Mouse (Mus musculus) layer of hippocampus, postnatal 36 days (tissue): ENCODE results near the gene Fhl1. TPM values are rescaled to one million over a fixed set of nuclear protein-coding genes. Genes with fewer than 3 reads are reported as not detected.

Source experiments
- DNase-seq, 2 experiments: peaks; one replicate each; pipeline ENCODE4 v3.0.0; 2022
- total RNA-seq, 2 experiments: library from RNA; stranded (reverse); gene quantifications; 2 replicates each; pipeline ENCODE4 v1.2.3; 2021

Gene Fhl1
- total RNA-seq: 10 to 100 TPM; 78.4 to 87.0 TPM

DNA sequence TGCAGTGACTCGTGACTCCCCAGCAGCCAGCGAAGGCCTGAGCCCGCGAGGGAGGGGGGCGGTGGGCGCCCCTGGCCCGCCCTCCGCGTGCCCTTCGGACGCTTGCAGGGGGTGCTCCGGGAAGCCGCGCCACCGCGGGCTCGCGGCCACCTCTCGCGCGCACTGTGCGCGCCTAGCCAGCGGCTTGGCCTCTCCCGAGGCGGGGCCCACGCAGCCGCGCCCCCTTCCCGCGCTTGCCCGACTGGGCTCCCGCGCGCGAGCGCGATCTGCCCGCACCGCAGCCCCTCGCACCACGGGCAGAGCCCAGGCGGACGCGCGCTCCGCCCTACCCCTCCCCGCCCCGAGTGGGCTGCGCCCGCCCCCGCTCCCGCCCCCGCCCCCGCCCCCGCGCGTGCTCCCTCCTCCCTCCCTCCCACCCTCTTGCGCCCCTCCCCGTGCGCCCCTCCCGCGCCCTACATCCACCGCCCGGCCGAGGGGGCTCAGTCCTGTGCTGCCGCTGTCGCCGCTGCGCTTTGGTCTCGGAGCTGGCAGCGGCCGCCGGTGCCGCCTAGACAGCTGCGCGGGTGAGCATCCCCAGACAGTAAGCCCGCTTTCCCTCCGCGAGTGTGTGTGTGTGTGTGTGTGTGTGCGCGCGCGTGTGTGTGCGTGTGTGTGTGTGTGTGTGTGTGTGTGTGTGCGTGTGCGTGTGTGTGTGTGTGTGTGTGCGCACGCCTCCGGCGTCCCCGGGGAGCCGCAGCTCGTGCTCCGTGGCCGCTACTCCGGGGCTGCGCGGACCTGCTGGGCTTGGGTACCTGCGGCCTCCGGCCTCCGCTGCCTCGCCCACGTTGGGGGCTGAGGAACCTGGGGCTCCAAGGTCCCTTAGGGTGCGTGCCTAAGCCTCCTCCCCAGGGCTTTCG lies at the start of gene Fhl1:
Gene Fhl1, plus strand, starts transcription at position 482 of the 896 bp plus-strand sequence.
- DNase-seq: peak; percentile 47 to 49

DNA sequence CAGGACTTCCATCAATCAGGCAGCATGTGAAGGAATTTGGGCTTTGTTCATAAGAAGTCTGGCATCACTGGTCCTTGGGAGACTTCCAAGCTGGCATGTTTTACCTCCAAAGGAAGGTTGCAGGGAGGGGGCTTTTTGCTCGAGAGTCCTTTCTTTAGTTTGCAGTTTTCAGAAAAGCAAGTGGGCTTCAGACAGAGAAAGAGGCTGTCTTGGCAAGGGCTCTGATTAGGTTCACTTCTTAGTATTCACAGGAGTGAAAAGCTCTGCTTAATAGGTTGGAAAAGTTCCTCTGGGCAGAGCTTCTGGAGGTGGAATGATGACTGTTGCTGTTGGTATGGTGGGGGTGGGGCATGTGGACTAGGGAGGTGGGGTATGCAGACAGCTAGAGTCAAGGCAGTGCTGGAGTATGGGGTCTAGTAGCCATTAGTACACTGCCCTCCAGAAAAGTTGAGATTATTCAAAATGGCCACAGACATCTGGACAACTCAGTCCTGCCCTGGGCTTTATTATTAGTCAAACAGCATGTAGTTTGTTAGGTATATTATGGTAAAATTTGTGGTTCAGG lies 49.3 kb upstream of the Fhl1 start:
- no peak for DNase-seq

DNA sequence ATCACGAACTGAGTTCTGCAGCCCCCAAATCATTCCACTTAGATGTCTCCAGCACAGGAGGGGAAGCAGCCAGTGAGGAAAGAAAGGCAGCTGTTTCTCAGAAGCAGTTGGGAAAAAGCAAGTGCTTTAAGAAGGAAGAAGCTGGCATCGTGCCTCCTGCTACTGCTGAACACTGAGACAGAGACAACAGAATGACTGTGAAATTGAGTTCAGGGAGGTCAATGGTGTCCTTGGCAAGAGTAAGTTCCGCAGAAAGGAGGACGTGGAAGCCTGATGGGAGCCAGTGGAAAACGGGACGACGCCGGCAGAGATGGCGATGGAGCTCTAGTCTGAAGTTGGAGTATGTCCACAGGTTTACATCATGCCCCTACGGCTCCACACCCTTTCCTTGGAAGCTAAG lies 48.1 kb upstream of the Fhl1 start:
- no peak for DNase-seq

DNA sequence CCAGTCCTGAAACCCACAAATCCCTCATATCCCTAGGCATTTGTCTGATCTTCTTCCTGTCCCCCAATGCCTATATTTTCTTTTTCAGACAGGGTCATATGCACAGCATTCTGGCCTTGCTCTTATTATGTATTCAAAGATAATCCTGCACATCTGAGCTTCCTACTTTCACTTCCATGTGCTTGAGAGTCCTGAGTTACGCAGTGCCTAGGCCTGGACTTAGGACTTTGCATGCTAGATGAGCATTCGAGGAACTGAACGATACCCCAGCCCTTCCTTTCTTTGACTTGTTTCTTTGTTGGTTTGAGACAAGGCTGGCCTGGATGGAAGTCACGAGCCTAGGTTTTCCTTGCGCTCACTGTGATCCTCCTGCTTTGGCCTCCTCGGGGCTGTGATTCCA lies 39.0 kb upstream of the Fhl1 start:
- no peak for DNase-seq

DNA sequence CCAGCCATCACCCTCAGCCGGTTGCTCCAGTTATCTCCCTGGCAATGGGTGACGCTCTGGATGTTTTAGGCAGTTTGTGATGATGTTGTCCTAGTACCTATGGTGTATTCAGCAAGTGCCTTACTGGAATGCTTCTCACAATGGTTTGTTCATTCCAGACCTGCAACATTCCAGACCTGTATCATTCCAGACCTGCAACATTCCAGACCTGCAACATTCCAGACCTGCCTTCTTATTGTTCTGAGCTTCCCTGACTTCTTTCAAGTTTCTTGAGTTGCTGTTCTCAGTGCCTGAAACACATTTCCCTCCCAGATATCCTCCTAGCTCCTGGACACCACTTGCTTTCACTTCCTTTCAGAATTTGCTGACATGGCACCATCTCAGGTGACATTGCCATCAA lies 37.0 kb upstream of the Fhl1 start:
- DNase-seq: no peak

DNA sequence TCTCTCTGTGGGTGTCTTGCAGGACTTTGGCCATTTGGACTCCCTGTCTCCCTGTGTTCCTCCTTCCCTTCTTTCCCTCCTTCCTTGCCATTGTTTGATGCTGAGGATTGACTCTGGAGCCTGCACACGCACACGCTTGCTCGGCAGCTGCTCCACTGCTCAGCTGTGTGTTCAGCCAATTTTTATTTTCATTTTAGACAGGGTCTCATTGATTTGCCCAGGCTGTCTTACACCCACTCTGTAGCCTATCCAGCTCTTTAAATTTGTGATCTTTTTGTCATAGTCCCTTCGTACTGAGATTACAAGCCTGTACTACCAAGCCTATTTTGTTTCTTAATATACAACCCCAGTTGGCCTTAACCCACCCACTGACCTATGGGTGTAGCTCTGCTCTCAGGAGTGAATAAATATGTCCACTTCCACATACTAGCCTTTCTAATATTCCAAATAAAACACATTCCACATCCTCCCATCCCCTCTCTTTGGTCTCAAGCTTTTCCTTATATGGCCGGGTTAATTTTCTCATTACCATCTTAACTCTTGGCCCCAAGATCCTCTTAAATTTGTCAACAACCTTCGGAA lies 34.3 kb upstream of the Fhl1 start:
- DNase-seq: no peak

DNA sequence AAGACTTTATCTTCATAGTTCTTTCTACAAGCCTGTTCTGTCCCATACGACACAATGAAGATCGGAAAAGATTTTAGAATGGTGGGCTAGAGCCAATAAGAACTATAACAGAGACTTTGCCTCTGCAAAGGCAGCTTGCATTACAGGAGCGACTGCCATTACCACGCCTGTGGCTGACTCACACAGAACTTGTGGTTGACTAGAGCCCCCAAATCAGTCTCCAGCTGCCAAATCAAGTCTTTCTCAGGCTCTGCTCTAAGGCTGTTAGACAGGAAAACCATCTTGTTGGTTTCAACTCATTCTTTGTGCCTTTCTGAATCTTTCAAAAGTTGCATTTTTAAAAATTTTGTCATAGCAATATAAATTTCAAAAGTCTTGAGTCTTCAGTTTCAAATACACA lies 33.7 kb upstream of the Fhl1 start:
- no peak for DNase-seq

DNA sequence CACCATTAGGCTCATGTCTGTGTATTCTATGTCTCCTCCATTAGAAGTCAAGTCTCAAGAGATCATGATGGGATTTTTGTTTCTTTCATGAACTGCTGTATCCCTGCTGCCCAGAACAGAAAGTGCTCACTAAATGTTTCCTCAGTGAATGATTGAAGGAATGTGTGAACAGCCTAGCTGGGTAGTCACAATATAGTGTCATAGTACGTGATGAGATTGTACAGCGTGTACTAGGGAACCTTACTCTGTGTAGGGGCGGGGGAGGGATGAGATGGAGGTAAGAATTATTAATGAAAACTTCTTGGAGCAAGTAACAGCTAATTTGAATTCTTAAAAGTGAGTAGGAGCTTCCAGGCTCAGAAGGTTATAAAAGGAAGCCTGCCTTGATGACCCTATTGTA lies 30.3 kb upstream of the Fhl1 start:
- DNase-seq: no peak

DNA sequence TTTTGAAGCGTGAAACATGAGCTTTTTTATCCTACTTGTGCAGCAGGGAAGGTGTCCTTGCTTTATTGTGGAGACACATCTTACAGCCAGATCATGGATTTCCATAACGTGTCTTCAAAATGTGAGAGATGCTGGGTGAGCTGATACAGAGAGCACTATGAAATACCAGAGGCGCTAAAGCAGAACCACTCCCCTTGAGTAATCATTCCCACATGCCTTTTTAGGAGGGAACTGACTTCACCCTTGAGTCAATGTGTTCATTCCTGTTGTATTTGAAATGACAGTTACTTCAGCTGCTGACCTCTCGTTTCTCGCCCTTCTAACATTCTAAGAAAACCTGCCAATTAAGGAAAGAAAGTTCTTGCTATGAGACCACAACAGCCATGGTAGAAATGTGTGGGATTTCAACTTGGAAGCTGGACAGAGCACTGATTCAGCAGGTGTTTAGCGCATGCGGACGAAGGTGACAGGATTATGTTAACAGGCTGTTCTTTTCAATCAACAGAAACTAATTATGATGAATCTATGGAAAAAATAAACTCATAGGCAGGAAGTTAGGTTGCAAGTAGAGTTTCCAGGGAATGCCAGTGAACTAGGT lies 27.5 kb upstream of the Fhl1 start:
- no peak for DNase-seq

DNA sequence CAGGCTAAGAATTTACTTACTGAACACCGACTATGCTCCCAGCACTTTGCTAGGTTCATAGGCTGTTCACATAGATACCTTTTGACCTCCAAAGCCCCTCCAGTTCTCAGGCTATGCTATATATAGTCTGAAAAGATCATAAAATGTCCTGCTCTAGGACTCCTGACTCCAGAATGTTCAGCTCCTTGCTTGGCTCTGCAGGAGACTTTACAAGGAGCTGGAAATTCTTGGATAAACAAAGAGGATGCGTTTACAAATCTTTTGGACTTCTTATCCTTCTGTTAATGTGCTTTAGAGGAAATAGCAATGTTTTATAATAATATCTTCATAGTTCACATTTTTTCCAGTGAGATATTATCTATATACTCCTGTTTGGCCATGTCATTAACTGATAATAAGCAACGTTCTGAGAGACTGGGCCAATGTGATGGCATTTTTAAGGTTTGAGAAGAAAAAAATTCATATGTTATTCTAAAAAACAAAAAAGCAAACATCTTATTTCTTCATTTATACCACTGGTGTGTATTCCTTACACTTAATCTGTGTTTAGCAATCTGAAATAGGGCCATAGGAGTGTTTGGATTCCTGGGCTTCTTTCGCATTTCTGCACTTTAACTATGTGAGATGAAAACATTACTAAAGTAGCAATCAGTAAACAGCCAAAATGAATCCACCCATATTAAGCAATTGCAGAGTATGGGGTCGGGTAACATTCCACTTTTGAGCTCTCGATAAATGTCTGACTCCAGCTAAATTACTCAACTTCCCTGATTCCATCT lies 22.8 kb upstream of the Fhl1 start:
- DNase-seq: no peak

DNA sequence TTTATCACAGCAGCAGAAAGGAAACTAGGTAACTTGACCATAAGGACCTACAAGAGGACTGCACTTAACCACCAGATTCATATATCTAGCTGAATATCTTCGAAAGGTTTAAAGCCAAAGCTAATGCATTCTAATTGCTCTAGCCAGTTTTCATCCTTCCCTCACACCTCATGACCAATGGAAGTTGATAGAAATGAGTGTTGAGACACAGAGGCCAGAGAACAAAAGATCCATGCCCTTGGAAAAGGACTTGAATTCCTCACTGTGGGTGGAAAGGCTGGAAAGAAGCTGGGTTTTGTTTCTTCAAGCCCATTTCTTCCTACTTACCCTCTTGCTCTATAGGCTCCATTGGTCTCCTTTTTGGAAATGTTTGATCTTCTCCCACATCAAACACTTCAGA lies 21.1 kb upstream of the Fhl1 start:
- DNase-seq: no peak

DNA sequence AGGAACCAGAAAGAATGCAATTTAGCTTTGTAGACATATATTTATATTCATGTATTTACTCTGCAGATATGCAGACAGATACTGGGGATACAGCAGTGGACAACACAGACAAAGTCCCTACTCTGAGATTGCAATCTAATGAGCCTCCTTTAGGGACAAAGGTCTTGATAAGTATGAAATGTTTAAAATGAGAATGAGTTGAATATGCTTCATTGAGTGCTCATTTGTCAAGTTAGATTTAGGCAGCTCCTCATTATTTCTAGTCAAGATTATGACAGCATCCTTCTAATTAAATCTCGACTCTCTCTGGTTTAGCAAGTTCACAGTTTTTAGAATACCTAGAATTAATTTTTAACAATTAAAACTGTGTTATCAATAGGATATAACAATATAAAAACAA lies 18.9 kb upstream of the Fhl1 start:
- DNase-seq: no peak

DNA sequence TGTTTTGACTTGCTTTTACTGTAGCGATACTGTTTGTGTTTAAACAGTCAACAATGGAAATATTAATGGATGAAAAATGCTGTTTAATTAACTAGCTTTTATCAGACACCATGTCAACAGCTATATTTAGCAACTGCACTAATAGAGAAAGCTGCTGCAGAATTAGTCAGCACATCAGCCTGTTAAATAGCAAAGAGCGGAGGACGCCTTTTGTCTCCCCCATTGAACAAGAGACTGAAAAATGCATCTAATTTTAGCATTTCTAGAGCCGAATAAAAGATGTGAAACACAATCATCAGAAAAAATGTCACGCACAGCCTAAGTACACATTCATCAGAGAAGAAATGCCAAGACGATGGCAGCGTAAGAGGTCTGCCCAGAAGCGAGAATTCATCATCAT lies 9.0 kb upstream of the Fhl1 start:
- no peak for DNase-seq

DNA sequence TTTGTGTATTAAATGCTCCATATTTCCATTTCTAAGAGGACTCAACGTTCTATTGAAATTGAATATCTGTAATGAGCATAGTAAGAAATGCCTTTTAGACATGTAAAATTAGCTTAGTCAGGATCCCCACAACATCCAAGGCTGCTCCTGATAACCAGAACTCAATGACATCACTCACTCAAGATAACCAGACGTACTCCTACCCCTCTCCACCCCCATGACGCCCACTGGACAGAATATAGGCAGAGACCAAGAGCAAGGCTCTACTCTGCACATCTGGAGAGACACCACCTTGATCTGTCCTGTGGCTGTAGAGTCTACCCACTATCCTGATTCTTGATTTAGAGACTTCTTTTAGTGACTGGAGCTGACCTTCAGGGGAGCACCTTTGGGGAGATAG lies 3.1 kb upstream of the Fhl1 start:
- no peak for DNase-seq

DNA sequence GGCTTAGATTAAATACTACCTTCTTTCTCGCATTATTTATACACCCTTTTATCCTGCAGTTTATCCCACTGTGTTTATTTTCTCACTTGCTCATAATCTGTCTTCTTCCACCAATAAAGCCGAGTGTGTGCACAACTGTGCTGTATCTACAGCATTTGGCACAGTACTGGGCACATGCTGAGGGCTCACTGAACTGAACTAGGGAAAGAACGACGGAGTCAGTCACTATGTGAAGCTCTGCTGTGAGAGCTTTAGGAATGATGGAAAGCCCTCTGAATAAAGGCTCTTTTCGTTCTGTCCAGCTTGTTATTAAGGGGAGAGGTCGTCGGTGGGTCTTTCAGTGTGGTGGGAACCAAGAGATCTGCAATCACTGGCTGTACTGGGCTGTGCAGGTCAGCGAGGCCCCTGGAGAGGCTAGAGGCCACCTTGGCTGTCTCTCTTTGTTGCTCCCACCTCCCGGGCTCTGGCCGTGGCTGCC lies 720 bp upstream of the Fhl1 start:
- peak in 1 of 2 experiments; percentile 4 for DNase-seq

DNA sequence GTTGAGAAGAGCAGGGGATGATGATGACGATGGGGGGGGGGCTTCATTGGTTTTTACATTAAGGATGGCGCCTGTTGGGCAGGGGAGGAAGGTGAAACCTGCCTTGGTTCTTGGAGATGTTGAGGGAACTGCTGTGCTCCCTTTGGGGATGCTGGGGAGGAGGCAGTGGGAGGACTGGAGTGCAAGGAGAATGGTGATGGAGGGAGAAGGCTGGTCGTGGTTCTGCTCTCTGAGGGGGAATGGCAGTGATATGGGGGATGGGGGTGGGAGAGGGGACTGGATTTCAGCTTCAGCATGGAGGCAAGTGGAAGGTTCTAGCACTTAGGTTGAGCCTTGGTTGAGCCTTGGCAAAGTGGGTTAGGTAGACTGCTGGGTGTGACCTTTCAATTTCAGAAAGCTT lies 814 bp downstream of the Fhl1 start:
- DNase-seq: no peak

DNA sequence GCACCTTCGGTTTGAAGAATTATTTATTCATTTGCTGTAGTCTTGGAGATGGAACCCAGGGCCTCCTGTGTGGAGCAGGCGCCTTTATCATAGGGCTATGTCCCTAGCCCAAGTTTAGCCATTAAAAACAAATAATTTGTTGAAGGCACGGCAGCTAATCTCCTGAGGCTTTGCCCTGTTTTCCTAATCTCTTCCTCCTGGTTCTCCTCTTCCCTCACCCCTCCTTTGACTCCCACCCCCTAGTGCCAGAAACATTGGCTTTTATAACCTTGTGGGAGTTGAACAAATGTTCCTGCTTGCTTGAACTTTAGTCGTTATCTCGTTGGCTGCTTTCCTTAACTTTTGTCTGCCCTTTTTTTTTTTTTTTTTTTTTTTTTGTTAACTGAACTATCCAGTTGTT lies 2.8 kb downstream of the Fhl1 start:
- no peak for DNase-seq

DNA sequence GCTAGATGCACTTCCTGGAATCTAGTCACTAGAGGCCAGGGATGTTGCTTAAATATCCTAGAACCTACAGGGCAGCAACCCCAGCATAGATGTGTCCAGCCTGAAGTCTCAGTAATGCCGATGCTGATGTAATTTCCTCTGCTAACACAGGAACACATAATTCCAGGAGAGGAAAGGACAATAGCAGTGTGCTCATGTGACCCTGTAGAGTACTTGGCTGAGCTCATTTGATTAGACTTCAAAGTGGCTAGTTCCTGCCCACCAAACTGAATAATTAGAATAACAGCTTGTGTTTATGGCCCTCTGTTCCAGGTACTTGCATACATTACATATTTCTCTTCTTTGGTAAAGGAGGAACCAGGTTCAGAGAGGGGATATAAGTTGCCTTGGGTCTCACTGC lies 4.6 kb downstream of the Fhl1 start:
- DNase-seq: no peak

DNA sequence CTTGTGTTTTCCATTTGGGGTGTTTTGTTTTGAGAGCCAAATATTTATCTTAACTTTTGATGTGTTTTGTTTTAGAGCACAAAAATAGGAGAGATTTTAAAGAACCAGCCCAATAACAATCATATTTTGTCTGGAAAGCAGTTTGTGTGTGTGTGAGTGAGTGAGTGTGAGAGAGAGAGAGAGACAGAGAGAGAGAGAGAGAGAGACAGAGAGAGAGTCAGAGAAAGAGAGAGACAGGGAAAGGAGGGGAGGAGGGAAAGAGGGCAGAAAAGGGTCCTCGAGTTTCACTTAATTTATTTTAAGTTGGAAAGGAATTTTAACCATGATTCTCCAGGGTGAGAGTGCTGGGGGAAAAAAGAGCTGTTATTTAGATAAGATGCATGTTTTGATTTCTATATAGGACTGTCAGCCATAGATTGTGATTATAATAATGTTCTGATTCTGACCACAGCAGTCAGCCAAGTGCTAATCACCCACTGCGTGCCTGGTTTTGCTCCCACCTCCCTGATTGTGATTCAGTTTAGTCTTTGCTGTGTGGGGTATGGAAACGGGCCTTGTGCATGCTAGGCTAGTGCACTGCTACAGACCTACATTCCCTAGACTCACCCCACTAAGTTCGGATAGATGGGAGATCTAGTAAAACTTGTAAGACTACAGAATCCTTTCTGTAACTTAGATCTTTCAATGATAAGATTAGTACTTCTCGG lies 6.4 kb downstream of the Fhl1 start:
- no peak for DNase-seq

DNA sequence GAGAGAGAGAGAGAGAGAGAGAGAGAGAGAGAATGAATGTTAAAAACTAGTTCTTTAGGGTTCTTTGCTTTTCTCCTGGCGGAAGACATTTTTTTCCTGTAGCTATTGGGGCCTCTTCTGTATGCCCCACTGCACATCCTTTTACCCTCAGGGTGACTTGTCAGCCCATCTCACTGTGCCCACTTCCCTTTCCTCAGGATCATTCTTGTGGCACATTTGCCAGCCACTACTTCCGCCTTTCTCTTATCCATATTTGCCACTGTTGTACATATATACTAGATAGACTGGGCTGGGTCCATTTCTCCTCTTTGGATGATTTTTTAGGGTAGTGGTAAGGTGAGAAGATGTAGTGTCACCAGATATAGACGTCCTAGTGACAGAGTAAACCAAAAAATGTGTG lies 9.8 kb downstream of the Fhl1 start:
- DNase-seq: no peak

DNA sequence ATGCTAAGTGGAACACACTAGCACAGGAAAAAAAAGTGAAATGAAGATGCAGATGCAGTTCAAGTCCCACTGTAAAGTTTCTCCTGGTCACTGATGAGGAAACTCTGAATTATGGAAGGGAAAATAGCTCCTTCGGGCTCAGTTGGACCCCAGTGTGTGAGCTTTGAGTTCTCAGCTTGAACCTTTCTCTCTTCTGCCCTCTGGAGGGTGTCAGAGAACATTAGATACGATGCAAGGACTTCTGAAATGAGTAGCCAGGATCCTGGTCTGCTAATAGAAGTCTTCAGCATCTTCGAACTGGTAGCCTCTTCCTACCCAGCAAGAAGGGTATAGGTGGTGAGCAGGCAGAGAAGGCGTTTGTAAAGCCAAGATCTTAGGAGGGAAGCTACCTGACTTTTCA lies 19.9 kb downstream of the Fhl1 start:
- no peak for DNase-seq

DNA sequence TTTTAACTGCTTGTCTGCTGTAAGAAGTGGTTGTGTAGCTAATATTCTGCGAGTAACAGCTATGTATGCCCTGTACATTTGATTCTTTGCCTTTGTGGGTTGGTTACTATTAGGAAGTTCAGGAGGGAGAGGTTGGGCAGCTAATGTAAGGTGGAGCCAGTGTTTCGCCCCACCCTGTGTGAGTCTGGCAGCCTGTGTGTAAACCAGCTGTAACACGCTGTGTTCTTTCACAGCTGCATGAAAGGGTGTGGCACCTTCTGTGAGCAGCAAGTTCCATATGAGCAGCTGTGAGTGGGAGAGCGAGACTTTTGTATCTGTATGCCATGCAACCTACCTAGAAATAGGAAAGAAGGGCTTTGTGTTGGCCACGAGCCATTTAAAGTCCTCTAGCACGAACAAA lies 20.6 kb downstream of the Fhl1 start:
- DNase-seq: no peak
